Mouse (Mus musculus) ZHBTc4 (cell line): ENCODE measurements around the gene Car14.
"Not testable (repeated sequence)": the region's sequence is repeated elsewhere in the genome, so short reads cannot be mapped to it uniquely, and the experiment has no call there.

Source experiments
- DNase-seq: peaks from one replicate; pipeline ENCODE4 v3.0.0-alpha.2; 2011; ENCODE audit warnings: low read depth, low spot score

Gene Car14

GRCm38 (mm10) chr3:95892066-95893052 lies 12.1 kb downstream of the Car14 start:
- DNase-seq = no peak

GRCm38 (mm10) chr3:95891211-95892065 lies 13.1 kb downstream of the Car14 start, which contains the start of gene BC028528:
TSS of gene BC028528 (minus strand) at chr3:95892005.
- peak; percentile 61 for DNase-seq

DNA sequence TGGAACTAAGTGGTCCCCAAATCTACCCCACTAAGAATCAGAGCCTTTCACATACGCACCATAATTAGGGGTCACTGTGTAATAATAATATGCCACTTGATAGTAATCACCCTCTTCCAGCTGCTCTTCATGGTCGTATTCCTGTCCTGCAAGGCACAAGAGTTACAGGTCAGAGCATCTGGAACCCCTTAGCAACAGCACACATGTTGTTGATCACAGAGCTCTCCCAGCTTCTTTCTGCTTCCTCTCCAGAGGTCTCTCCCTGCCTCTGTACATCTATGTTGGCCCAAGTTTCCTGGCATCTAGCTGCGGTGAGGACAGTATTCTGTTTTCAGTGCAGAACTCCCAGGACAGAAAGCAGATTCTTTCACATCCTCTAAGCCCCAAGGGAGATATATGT lies 14.8 kb downstream of the Car14 start:
- no peak for DNase-seq

- DNase-seq = no peak
These were observed 16.9 kb downstream of the Car14 start for GRCm38 (mm10) chr3:95887596-95887995.

- no peak for DNase-seq
These were observed 20.1 kb downstream of the Car14 start for GRCm38 (mm10) chr3:95884400-95884799.

GRCm38 (mm10) chr3:95882816-95883425 lies 21.6 kb downstream of the Car14 start:
- DNase-seq = peak; percentile 56

GRCm38 (mm10) chr3:95881979-95882815 lies 22.3 kb downstream of the Car14 start, which contains the start of gene Ciart:
TSS of gene Ciart (minus strand) at chr3:95882251.
- peak; percentile 99 for DNase-seq

- no peak for DNase-seq
These were observed 25.4 kb downstream of the Car14 start for GRCm38 (mm10) chr3:95879063-95879462.

- no peak for DNase-seq
These were observed 32.4 kb downstream of the Car14 start for GRCm38 (mm10) chr3:95872048-95872447.

GRCm38 (mm10) chr3:95871392-95871867 lies 33.1 kb downstream of the Car14 start, which contains the start of gene Mrps21:
TSS of gene Mrps21 (minus strand) at chr3:95871519.
- peak; percentile 93 for DNase-seq

- no peak for DNase-seq
These were observed 33.5 kb downstream of the Car14 start for GRCm38 (mm10) chr3:95870976-95871375.

GRCm38 (mm10) chr3:95867408-95867807 lies 37.1 kb downstream of the Car14 start:
- DNase-seq = no peak

- no peak for DNase-seq
These were observed 38.4 kb downstream of the Car14 start for GRCm38 (mm10) chr3:95866071-95866470.

DNA sequence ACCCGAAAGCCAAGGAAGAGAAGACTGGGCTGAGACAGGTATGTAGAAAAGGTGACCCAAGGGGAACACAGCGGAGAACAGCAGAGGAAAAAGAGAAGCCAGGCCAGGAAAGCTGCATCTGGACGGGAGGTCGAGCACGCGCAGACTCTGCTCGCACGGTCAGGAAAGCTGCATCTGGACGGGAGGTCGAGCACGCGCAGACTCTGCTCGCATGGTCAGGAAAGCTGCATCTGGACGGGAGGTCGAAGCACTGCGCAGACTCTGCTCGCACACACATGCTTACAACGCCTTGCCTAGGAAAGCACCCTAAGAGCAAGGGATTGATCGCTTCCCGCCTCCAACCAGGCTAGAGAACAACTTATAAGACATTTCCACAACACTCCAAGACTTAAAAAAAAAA lies 38.9 kb downstream of the Car14 start:
- DNase-seq = peak; percentile 50

- no peak for DNase-seq
These were observed 39.4 kb downstream of the Car14 start for GRCm38 (mm10) chr3:95865050-95865449.

DNA sequence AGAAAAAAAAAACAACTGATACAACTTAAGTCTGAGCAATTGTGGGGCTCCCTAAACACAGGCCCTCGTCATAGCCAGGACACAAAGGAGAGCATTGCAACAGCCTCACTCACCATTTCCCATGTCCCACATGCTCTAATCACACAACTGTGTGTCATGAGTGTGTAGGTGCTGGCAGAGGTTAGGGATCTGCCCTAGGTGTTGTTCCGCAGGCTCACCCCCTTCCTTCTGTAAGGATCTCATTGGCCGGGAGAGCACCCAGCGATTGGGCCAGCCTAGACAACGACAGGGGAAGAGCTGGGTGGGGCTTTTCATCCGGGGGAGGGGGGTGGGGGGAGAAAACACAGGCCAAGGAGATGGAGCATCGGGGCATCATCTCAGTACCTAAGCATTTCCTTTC lies 40.9 kb downstream of the Car14 start:
- no peak for DNase-seq

DNA sequence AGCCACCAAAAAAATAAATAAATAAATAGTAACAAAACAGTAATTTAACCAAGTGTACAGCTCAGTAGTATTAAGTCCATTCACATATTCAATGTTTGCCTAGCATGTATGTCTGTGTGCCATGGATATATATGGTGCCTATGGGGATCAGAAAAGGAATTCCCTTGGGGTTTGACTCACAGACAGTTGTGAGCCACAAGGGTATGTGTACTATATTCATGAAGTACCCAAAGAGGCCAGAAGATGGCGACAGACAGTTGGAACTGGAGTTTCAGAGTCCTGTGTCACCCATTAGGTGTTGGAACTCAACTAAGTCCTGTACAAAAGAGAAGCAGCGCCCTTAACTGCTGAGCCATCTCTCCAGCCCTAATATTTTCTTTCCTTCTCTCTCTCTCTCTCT lies 42.7 kb downstream of the Car14 start:
- peak; percentile 94 for DNase-seq

GRCm38 (mm10) chr3:95861216-95861615 lies 43.3 kb downstream of the Car14 start:
- DNase-seq = peak; percentile 69

DNA sequence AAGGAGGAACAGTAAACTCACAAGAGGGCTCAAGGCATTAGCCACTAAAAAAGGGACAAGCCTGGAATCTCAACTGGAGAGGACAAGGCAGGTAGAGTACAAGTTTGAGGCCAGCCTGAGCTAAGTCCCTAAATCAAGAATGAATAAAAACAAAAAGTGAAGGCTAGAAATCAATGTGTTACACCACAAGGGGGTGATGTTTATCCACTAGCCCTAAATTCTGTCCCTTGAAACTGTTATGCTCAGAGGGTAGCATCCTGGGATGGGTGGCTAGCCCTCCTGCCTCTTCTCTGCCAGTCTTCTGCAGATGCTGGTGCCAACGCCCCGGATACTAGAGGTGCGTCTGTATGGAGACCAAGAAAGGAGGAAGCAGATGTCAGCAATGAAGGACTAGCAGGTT lies 44.2 kb downstream of the Car14 start:
- peak; percentile 44 for DNase-seq

DNA sequence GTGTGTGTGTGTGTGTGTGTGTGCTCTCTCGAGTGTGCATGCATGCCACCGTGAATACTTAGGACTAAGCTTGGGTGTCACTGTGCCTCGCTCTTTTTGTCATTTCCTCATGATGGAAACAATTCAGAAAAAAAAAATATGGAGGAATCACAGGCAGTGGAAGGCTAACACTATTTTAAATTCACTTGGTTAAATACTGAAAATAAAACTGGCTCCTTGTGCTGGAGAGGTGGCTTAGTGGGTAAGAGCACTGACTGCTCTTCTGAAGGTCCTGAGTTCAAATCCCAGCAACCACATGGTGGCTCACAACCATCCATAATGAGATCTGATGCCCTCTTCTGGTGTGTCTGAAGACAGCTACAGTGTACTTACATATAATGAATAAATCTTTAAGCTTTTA lies 46.2 kb downstream of the Car14 start:
- not testable (repeated sequence) for DNase-seq
